ENCODE assay signal across 8 mouse cellular contexts in genomic region chrX:164027607-164028289, GRCm38 (mm10). TPM values are rescaled to one million over a fixed set of nuclear protein-coding genes. Genes with fewer than 3 reads are reported as not detected.
DNase-seq lines count a peak whose midpoint lies in the region; ATAC-seq lines count a peak whose summit lies in the region.

TSS of gene Car5b (minus strand) at chrX:164027997.

- H3K27me3 ChIP-seq in intestine, embryonic 14.5 days (replicated peaks; ENCODE audit: control insufficient read depth, insufficient read depth, low read length): no peaks in the 10 kb centered on the region; the same call in 1 of the 2 replicates

- 14% methylated on average over 20 of the region's 22 CpGs for WGBS in intestine, embryonic 14.5 days

- peak within 1 kb of the TSS; percentile 55 for H3K4me2 ChIP-seq in intestine, embryonic 14.5 days (ENCODE audit: low read length)

- H3K36me3 ChIP-seq in intestine, embryonic 14.5 days (ENCODE audit: control insufficient read depth, insufficient read depth, low read length): no peaks in the 10 kb centered on the region

- peak; percentile 92 for ATAC-seq in intestine, embryonic 14.5 days (replicated peaks; ENCODE audit: low FRiP score, low TSS enrichment, low read depth)
- ATAC-seq in megakaryocyte-erythroid progenitor cell, adult 5-6 weeks (replicated peaks; ENCODE audit: low FRiP score, low TSS enrichment, poor library complexity, severe bottlenecking): peak; percentile 100

- intact Hi-C loops in gastrocnemius, postnatal 36 days (cut with DNase I): no loop called here
- intact Hi-C loops in left cerebral cortex, postnatal 14 days (cut with DNase I): no loop called here

- H3K9me3 ChIP-seq in intestine, embryonic 14.5 days (ENCODE audit: control insufficient read depth, low read length): no peaks in the 10 kb centered on the region

- no peak within 1 kb of the TSS for H3K9ac ChIP-seq in intestine, embryonic 14.5 days (ENCODE audit: low read length)

- H3K4me1 ChIP-seq in intestine, embryonic 14.5 days (replicated peaks; ENCODE audit: control insufficient read depth, insufficient read depth, low read length): no peaks in the 10 kb centered on the region

- peak within 1 kb of the TSS; percentile 29 for H3K4me3 ChIP-seq in intestine, embryonic 14.5 days (ENCODE audit: low read depth, low read length)

- DNase-seq in adrenal gland, adult 8-10 months: peak; percentile 93
- peak; percentile 85 for DNase-seq in embryo, embryonic 9.5 days (ENCODE audit: extremely low spot score)
- DNase-seq in gastrocnemius, postnatal 36 days: peak; percentile 78 to 89
- peak; percentile 81 for DNase-seq in intestine, embryonic 14.5 days (ENCODE audit: low spot score)
- DNase-seq in left cerebral cortex, postnatal 14 days (ENCODE audit: low spot score in 2 of 2): peak; percentile 50 to 65
- DNase-seq in right cerebral cortex, postnatal 25 days: peak; percentile 23
- DNase-seq in urinary bladder, postnatal 36 days (ENCODE audit: low spot score in 2 of 2): peak; percentile 74 to 92

- H3K27ac ChIP-seq in intestine, embryonic 14.5 days (ENCODE audit: low read depth): no peak within 1 kb of the TSS

RNA-seq across cellular contexts. Expression of gene Car5b, which starts in this region (rescaled TPM):
- total RNA-seq in adrenal gland, adult 8-10 months (2022): 10 to 100 TPM; 10.1 to 21.4 (median 16.1) TPM
- 1 to 10 TPM in 1 of 2 experiments, under 1 TPM in 1; 0.92 to 1.6 TPM for total RNA-seq in gastrocnemius, postnatal 36 days (2021)
- polyA plus RNA-seq in intestine, embryonic 14.5 days (2014; fragmentation: Nextera tagmentation; extraction: Ambion mirVana): 0.45 and 0.47 TPM in 2 replicates
- total RNA-seq in left cerebral cortex, postnatal 14 days (2021): 1 to 10 TPM; 2.8 to 2.9 TPM
- 0.17 TPM in 1 of 2 replicates, not detected in the other for total RNA-seq in megakaryocyte-erythroid progenitor cell, adult 5-6 weeks (2014; fragmentation: Nextera tagmentation)
- 0.47 and 1.4 TPM in 2 replicates for total RNA-seq in megakaryocyte-erythroid progenitor cell, adult 5-6 weeks (2017)

Comparison
In these comparisons a context has a peak if more than half of its experiments do, and no peak if none do; other contexts are left out.
1. Peak in DNase-seq, ATAC-seq, H3K4me3 ChIP-seq and H3K4me2 ChIP-seq in intestine, embryonic 14.5 days; RNA of the gene not detected or under 1 TPM.
2. DNase-seq: peak in every context shown above with its lines; median percentile 93 in adrenal gland, adult 8-10 months; 85 in embryo, embryonic 9.5 days; 84 in gastrocnemius, postnatal 36 days; 83 in urinary bladder, postnatal 36 days; 81 in intestine, embryonic 14.5 days; 58 in left cerebral cortex, postnatal 14 days; 23 in right cerebral cortex, postnatal 25 days.